Mouse (Mus musculus) small intestine, adult 2 months (tissue): ENCODE measurements around the gene Cyp2c54.
"Not testable (repeated sequence)": the region's sequence is repeated elsewhere in the genome, so short reads cannot be mapped to it uniquely, and the experiment has no call there.

ENCODE experiments used
- CTCF ChIP-seq: fragments of 200-500 bp; IDR thresholded peaks from 2 replicates; pipeline ENCODE4 v1.5.1; 2012; ENCODE audit warnings: low read depth, mild to moderate bottlenecking, control low read depth, inconsistent platforms, low read length, moderate library complexity, mixed read lengths; ENCODE audit not compliant: insufficient replicate concordance, insufficient read length; ENCODE audit errors: extremely low read depth
- POLR2A ChIP-seq: fragments of 200-500 bp; IDR thresholded peaks from 2 replicates; pipeline ENCODE4 v1.6.1; 2012; ENCODE audit warnings: low read depth, mild to moderate bottlenecking, control low read depth, inconsistent platforms, low read length, moderate library complexity

DNA sequence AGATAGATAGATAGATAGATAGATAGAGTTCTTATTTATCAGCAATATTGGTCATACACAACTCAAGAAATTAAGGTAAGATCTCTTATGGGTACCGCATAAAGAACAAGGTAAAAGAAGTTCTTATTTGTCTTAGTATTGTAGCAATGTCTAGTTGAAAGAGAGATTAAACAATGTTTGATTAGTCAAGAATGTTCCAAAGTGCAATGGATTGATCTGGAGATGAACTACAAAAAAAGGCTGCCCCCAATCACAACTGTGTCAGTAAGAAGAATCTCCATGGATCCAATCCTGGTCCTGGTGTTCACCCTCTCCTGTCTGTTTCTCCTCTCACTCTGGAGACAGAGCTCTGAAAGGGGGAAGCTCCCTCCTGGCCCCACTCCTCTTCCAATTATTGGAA is 15.8 kb upstream of the Cyp2c54 start, which contains the start of gene Cyp2c50:
- not testable (repeated sequence) for TF ChIP-seq CTCF, POLR2A
